Mouse (Mus musculus) frontal cortex, postnatal 10 days (tissue): ENCODE measurements around the gene Snx6.
"Not testable (repeated sequence)": the region's sequence is repeated elsewhere in the genome, so short reads cannot be mapped to it uniquely, and the experiment has no call there.

Experiments used
- DNase-seq, 2 experiments: peaks; one replicate each; pipeline ENCODE4 v3.0.0; 2022; ENCODE audit warnings: low spot score in 2 of 2, mixed read lengths in 1 of 2

Snx6 gene

GRCm38 (mm10) chr12:54795153-54795998 lies at the start of gene Snx6:
Gene Snx6, minus strand, starts transcription at chr12:54795703.
- peak; percentile 49 to 82 for DNase-seq

GRCm38 (mm10) chr12:54844415-54844814 lies 48.9 kb upstream of the Snx6 start:
- DNase-seq, result no peak

GRCm38 (mm10) chr12:54841576-54841975 lies 46.1 kb upstream of the Snx6 start:
- no peak for DNase-seq

GRCm38 (mm10) chr12:54839815-54840214 lies 44.3 kb upstream of the Snx6 start:
- no peak for DNase-seq

GRCm38 (mm10) chr12:54838931-54839330 lies 43.4 kb upstream of the Snx6 start:
- no peak for DNase-seq

- DNase-seq, result no peak
These were observed 40.4 kb upstream of the Snx6 start for GRCm38 (mm10) chr12:54835608-54836570.

GRCm38 (mm10) chr12:54834925-54835447 lies 39.5 kb upstream of the Snx6 start:
- peak; percentile 55 to 69 for DNase-seq

- DNase-seq, result peak in 1 of 2 experiments; percentile 11
These were observed 38.4 kb upstream of the Snx6 start for GRCm38 (mm10) chr12:54833856-54834399.

- not testable (repeated sequence) for DNase-seq
These were observed 36.4 kb upstream of the Snx6 start for GRCm38 (mm10) chr12:54831927-54832326.

- DNase-seq, result peak; percentile 51 to 77
These were observed 35.1 kb upstream of the Snx6 start for GRCm38 (mm10) chr12:54830574-54830973.

GRCm38 (mm10) chr12:54829876-54830275 lies 34.4 kb upstream of the Snx6 start:
- no peak for DNase-seq

GRCm38 (mm10) chr12:54828043-54828442 lies 32.5 kb upstream of the Snx6 start:
- no peak for DNase-seq

GRCm38 (mm10) chr12:54825202-54825601 lies 29.7 kb upstream of the Snx6 start:
- DNase-seq, result no peak

- peak; percentile 51 to 58 for DNase-seq
These were observed 27.4 kb upstream of the Snx6 start for GRCm38 (mm10) chr12:54822836-54823426.

GRCm38 (mm10) chr12:54820684-54821161 lies 25.2 kb upstream of the Snx6 start:
- no peak for DNase-seq

GRCm38 (mm10) chr12:54819181-54819935 lies 23.9 kb upstream of the Snx6 start:
- no peak for DNase-seq

GRCm38 (mm10) chr12:54810142-54810541 lies 14.6 kb upstream of the Snx6 start:
- DNase-seq, result no peak

- DNase-seq, result no peak
These were observed 12.0 kb upstream of the Snx6 start for GRCm38 (mm10) chr12:54807481-54807880.

- DNase-seq, result no peak
These were observed 10.6 kb upstream of the Snx6 start for GRCm38 (mm10) chr12:54806131-54806530.

- no peak for DNase-seq
These were observed 9.9 kb upstream of the Snx6 start for GRCm38 (mm10) chr12:54805254-54806002.
